Comparison of ENCODE assay signal across 21 mouse cellular contexts in the genomic region with DNA sequence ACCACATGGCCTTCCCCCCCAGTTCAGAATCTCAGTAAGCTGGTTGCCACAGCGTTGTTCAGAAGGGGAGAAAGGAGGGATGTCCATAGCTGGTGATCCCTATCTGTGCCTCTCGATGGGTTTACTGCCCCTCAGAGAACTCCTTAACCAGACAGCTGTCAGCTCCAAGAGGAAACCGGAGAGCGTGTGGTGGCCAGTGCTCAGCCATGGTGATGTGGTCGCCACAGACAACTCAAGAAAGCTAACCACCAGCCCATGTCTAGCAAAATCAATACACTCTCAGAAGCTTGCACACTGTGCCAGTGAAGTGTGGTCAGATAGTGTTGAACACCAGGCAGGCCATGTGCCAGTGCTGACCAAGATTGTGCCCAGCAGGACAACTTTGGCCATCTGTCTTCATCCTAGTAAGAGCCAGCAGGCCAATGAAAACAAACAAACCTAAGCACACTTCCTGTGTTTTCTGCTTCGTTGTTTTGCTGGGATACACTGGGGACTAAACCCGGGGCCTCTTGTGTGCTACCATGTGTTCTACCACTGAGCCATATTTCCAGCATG.
DNase-seq lines count a peak whose midpoint lies in the region; ATAC-seq and TF ChIP-seq lines count a peak whose summit lies in the region.
"Had no signal": no experiment of that assay in that cellular context is flagged by ENCODE, and none has a peak within 500 bp of the region (broad histone marks: within the 10 kb centered on the region; RNA-seq: fewer than 3 reads in every experiment).

No protein-coding gene starts in this region.

- H3K9me3 ChIP-seq in liver, embryonic 12.5 days (replicated peaks), result no peaks in the 10 kb centered on the region
- H3K9me3 ChIP-seq: embryonic facial prominence, embryonic 12.5 days; heart, embryonic 10.5 days; hindbrain, embryonic 10.5 days; limb, embryonic 10.5 days; liver, embryonic 13.5 days; midbrain, embryonic 10.5 days had no signal

- ATAC-seq in liver, embryonic 12.5 days, result no peak
- ATAC-seq: forebrain, postnatal 0 days; Patski had no signal

- H3K79me2 ChIP-seq in liver, adult 2 months (ENCODE audit: control insufficient read depth, insufficient read depth, low read length), result no peaks in the 10 kb centered on the region

- 70% methylated on average over 7 of the region's 7 CpGs for WGBS in liver, adult 2 months
- 63% methylated on average over 7 of the region's 7 CpGs for WGBS in liver, embryonic 12.5 days (ENCODE audit: insufficient replicate concordance)

- no peak for TF ChIP-seq CTCF in liver, adult 2 months (IDR thresholded peaks at IDR 0.05; ENCODE audit: low read depth, low read length)

- no peak overlapping the region for H3K27ac ChIP-seq in liver, adult 2 months (replicated peaks; ENCODE audit: insufficient read depth, low read depth, low read length)
- H3K27ac ChIP-seq in liver, embryonic 12.5 days, result no peak overlapping the region
- H3K27ac ChIP-seq: embryonic facial prominence, embryonic 12.5 days; heart, embryonic 10.5 days; hindbrain, embryonic 10.5 days; left cerebral cortex, adult 2 months; limb, embryonic 10.5 days; liver, embryonic 13.5 days; macrophage; midbrain, embryonic 10.5 days had no signal

- no peak overlapping the region for H3K4me3 ChIP-seq in liver, adult 2 months (ENCODE audit: insufficient read depth, low read depth, low read length)
- H3K4me3 ChIP-seq in liver, embryonic 12.5 days, result no peak overlapping the region
- H3K4me3 ChIP-seq: embryonic facial prominence, embryonic 12.5 days; erythroblast, embryonic 14.5 days; heart, embryonic 10.5 days; hindbrain, embryonic 10.5 days; left cerebral cortex, adult 2 months; limb, embryonic 10.5 days; liver, embryonic 13.5 days; midbrain, embryonic 10.5 days had no signal

- H3K27me3 ChIP-seq in liver, adult 2 months (ENCODE audit: control insufficient read depth, insufficient read depth, low read length), result no peaks in the 10 kb centered on the region
- no peaks in the 10 kb centered on the region for H3K27me3 ChIP-seq in liver, embryonic 12.5 days (replicated peaks)
- H3K27me3 ChIP-seq: embryonic facial prominence, embryonic 12.5 days; liver, embryonic 13.5 days; Patski had no signal

- H3K4me1 ChIP-seq in liver, adult 2 months (ENCODE audit: control insufficient read depth, insufficient read depth, low read length), result no peaks in the 10 kb centered on the region; the same call in 1 of the 2 replicates
- no peaks in the 10 kb centered on the region for H3K4me1 ChIP-seq in liver, embryonic 12.5 days
- H3K4me1 ChIP-seq: embryonic facial prominence, embryonic 12.5 days; heart, embryonic 10.5 days; hindbrain, embryonic 10.5 days; limb, embryonic 10.5 days; midbrain, embryonic 10.5 days had no signal

- no peak for TF ChIP-seq POLR2A in liver, adult 2 months (IDR thresholded peaks at IDR 0.05; ENCODE audit: extremely low read depth, insufficient read depth, low read length)

- peak; percentile 62 for DNase-seq in liver, adult 2 months (ENCODE audit: extremely low read depth, low read depth, low spot score)
- DNase-seq in liver (no peak), NIH3T3 (ENCODE audit: low read depth) (peak; percentile 58)
- peak; percentile 72 for DNase-seq in cerebellum, adult 8-10 months
- DNase-seq in fibroblast of lung, adult 2 months (ENCODE audit: low read depth), result peak; percentile 65
- DNase-seq in gastrocnemius, postnatal 4 days (ENCODE audit: low spot score in 2 of 2), result no peak
- DNase-seq: adrenal gland, postnatal 25 days; forebrain, postnatal 0 days; kidney, postnatal 14 days; liver, embryonic 13.5 days; thymus, adult 18-20 months had no signal

- no peak overlapping the region for H3K4me2 ChIP-seq in liver, embryonic 12.5 days
- H3K4me2 ChIP-seq: embryonic facial prominence, embryonic 12.5 days; liver, embryonic 13.5 days had no signal

- H3K36me3 ChIP-seq in liver, adult 2 months (ENCODE audit: control insufficient read depth, insufficient read depth, low read length), result peaks cover 6% of the 10 kb centered on the region; the same call in 1 of the 2 replicates
- H3K36me3 ChIP-seq in liver, embryonic 12.5 days, result peaks cover 36% of the 10 kb centered on the region

- no peak overlapping the region for H3K9ac ChIP-seq in liver, adult 2 months (ENCODE audit: low read depth, low read length)
- no peak overlapping the region for H3K9ac ChIP-seq in liver, embryonic 12.5 days
- H3K9ac ChIP-seq: embryonic facial prominence, embryonic 12.5 days; forebrain, postnatal 0 days; liver, embryonic 13.5 days had no signal

Comparison
In these comparisons a context has a peak if more than half of its experiments do, and no peak if none do; other contexts are left out.
1. DNase-seq: peak in liver, adult 2 months (single experiment), NIH3T3 (single experiment), cerebellum, adult 8-10 months (single experiment) and fibroblast of lung, adult 2 months (single experiment); none in liver (single experiment) and gastrocnemius, postnatal 4 days (0 of 2).